Mouse (Mus musculus): ENCODE measurements at regions not wholly inside any gene's neighbourhood (a gene's known extent, or its start where the extent isn't known, plus 50 kb on each side); places are given as distances from the start of the nearest gene placed in this dataset.

GRCm38 (mm10) chr13:44355771-44356221 is 373.5 kb upstream of the Jarid2 start:
- TF ChIP-seq CTCF (IDR thresholded peaks at IDR 0.05; ENCODE audit: borderline replicate concordance, insufficient read depth, low read depth, low read length), result no peak
- no peak for TF ChIP-seq POLR2A (IDR thresholded peaks at IDR 0.05; ENCODE audit: borderline replicate concordance, insufficient read depth, low read length)

Measured in cerebellum, adult 2 months (tissue).